Mouse (Mus musculus) heart, postnatal 0 days (tissue): ENCODE data around the gene Mtrf1. TPM values are rescaled to one million over a fixed set of nuclear protein-coding genes. Genes with fewer than 3 reads are reported as not detected.
A peak's percentile ranks its signal among the peaks of the same experiment; 100 is the strongest.

Experiments
- ATAC-seq: fragments of 200-750 bp; cut with Nextera tagmentation; 2 replicates; pipeline ENCODE4 v1.8.0; 2017; ENCODE audit warnings: low read depth, moderate number of reproducible peaks, moderate library complexity; ENCODE audit not compliant: insufficient read depth
- DNase-seq: peaks from one replicate; pipeline ENCODE4 v3.0.0-alpha.2; 2016; ENCODE audit warnings: low spot score
- H3K27ac ChIP-seq: fragments of 300-500 bp; sonication (generic); 2 replicates; pipeline ENCODE4 v1.5.1; 2014; ENCODE audit warnings: low read depth, mild to moderate bottlenecking
- H3K27me3 ChIP-seq: fragments of 300-500 bp; sonication (generic); 2 replicates; pipeline ENCODE4 v1.6.1; 2014; ENCODE audit warnings: low read length, mixed read lengths; ENCODE audit not compliant: control insufficient read depth, insufficient read depth
- H3K36me3 ChIP-seq: fragments of 300-500 bp; sonication (generic); replicated peaks from 2 replicates; pipeline ENCODE4 v1.6.1; 2014; ENCODE audit warnings: low read length, mixed read lengths; ENCODE audit not compliant: control insufficient read depth, insufficient read depth
- H3K4me1 ChIP-seq: fragments of 300-500 bp; sonication (generic); 2 replicates; pipeline ENCODE4 v1.6.1; 2014; ENCODE audit warnings: antibody characterized with exemption; ENCODE audit not compliant: control insufficient read depth, insufficient read depth
- H3K4me2 ChIP-seq: fragments of 300-500 bp; sonication (generic); 2 replicates; pipeline ENCODE4 v1.6.1; 2014; ENCODE audit warnings: low read depth, mild to moderate bottlenecking, low read length, moderate library complexity
- H3K4me3 ChIP-seq: fragments of 300-500 bp; sonication (generic); 2 replicates; pipeline ENCODE4 v1.5.1; 2014; ENCODE audit warnings: low read depth, low read length
- H3K9ac ChIP-seq: fragments of 300-500 bp; sonication (generic); replicated peaks from 2 replicates; pipeline ENCODE4 v1.6.1; 2014; ENCODE audit warnings: low read depth, low read length, mixed read lengths
- H3K9me3 ChIP-seq: fragments of 300-500 bp; sonication (generic); replicated peaks from 2 replicates; pipeline ENCODE4 v1.6.1; 2016; ENCODE audit warnings: low read length; ENCODE audit not compliant: control insufficient read depth
- CTCF ChIP-seq: IDR thresholded peaks from 2 replicates; pipeline ENCODE4 v1.5.1; 2016; ENCODE audit warnings: antibody characterized with exemption, control low read depth, low read depth
- EP300 ChIP-seq: IDR thresholded peaks from 2 replicates; pipeline ENCODE4 v1.6.1; 2016; ENCODE audit warnings: antibody characterized with exemption, low read depth
- WGBS: fragments of 180-500 bp; shearing (Covaris S2); extraction: QIAGEN DNeasy Blood & Tissue Kit; methylation state at CpG from one replicate; pipeline ENCODE4 v1.1.7; 2014; 5-methylcytosine and 5-hydroxymethylcytosine counted together
- polyA plus RNA-seq: library from polyadenylated mRNA; unstranded; fragments of >200 nt; fragmentation: Nextera tagmentation; extraction: Ambion mirVana; gene quantifications from 2 replicates; pipeline ENCODE4 v1.2.1, GENCODE M21; 2015
- total RNA-seq: library from RNA; depleted of rRNA; stranded (reverse); fragments of >200 nt; gene quantifications from 2 replicates; pipeline ENCODE4 v1.2.3, GENCODE M21; 2014; ENCODE audit warnings: low replicate concordance; rRNA removed

Gene Mtrf1
- 6.7 and 8.4 TPM in 2 replicates for total RNA-seq
- 11.4 and 11.9 TPM in 2 replicates for polyA plus RNA-seq

DNA sequence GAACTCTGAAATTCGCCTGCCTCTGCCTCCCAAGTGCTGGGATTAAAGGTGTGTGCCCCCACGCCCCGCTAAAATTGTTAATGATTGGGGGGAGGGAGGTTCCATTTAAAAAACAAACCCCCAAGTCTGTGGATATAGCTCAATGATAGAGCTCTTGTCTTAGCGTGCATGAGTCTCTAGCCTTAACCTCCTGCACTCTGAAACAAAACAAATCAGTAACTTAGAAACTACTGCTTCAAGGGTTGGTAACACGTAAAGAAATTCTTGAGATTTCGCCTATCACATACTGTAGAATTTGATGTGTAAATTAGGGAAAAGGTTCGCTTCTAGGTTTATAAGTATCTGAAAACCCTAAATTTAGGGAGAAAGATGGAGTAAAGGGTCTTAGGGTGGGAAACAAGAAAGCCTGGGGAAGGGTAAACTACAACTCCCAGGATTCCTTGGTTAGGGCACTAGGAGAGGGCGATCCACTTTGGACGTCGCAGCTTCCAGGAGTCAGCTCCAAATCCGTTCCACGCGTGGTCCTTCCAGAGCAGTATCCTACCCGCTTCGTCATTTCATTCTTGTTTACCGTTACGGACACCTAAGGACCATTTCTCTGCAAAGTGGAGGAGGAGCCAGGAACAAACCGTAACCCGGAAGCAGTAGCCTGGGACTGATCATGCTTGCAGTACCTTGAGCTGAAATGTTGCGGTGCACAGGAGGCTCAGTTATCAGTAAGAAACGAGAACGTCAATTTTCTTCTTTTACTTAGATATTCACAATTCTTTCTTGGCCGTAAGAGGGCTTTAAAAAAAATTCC is at the start of gene Mtrf1:
Gene Mtrf1, plus strand, starts transcription at position 452 of the 802 bp plus-strand sequence.
- 0 out of 2 replicates have a peak, but pooled peaks cover 4% of the 10 kb centered on the region for H3K4me1 ChIP-seq
- peak within 1 kb of the TSS; percentile 63 for H3K9ac ChIP-seq
- 0 out of 2 replicates have a peak, but pooled peaks have one; percentile 31 for TF ChIP-seq EP300
- no peak for TF ChIP-seq CTCF
- ATAC-seq, result peak; percentile 80
- DNase-seq, result peak; percentile 70
- 17% methylated on average over 23 of the region's 23 CpGs for WGBS
- H3K9me3 ChIP-seq, result no peaks in the 10 kb centered on the region
- H3K36me3 ChIP-seq, result peaks cover 15% of the 10 kb centered on the region
- H3K27me3 ChIP-seq, result no peaks in the 10 kb centered on the region
- peak within 1 kb of the TSS; percentile 79 for H3K4me3 ChIP-seq
- peak within 1 kb of the TSS; percentile 78 for H3K4me2 ChIP-seq
- peak within 1 kb of the TSS; percentile 88 for H3K27ac ChIP-seq

DNA sequence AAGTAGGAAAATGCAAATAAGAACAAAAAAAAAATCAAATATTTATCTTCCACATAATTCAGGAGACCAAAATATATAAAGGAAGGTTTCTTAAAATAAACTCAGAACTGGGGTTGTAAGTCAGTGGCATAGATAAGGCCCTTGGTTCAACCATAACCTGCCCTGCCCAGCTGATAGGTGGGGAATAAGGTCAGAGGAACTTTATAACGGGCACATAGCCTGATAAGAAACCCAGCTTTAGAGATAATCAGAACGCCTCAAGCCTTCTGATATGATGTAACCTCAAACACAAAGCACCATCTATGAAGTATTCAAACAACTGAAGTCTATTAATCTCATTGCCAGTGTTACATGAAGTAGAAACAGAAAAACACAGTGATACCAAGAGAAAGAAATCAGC is 39.5 kb upstream of the Mtrf1 start:
- WGBS, result 31% methylated on average over 2 of the region's 2 CpGs
- Histone ChIP-seq H3K9ac (no peak overlapping the region), H3K27me3 (no peaks in the 10 kb centered on the region), H3K36me3 (peaks cover 44% of the 10 kb centered on the region), H3K4me3 (no peak overlapping the region), H3K9me3 (no peaks in the 10 kb centered on the region), H3K4me2 (no peak overlapping the region), H3K27ac (no peak overlapping the region), H3K4me1 (no peaks in the 10 kb centered on the region)
- ATAC-seq (no peak), DNase-seq (no peak)
- no peak for TF ChIP-seq CTCF
- TF ChIP-seq EP300, result no peak

DNA sequence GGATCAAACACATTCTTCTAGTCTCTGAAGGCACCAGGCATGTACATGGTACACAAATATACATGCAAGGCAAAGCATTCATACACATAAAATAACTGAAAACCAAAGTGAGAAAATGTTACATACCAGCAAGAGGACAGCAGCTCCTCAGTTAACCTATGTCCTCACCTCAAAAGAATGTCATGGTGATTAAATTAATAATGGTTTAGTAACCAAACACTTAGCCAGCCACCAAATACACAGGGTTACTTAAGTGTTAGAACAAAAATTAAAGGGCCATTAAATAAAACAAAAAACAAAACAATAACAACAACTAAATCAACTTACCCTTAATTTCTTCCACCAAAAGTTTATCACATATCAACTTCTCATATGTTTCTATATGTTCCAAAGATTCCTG is 20.5 kb upstream of the Mtrf1 start:
- TF ChIP-seq CTCF (no peak), EP300 (no peak)
- no peak overlapping the region for H3K9ac ChIP-seq
- H3K27me3 ChIP-seq, result no peaks in the 10 kb centered on the region
- H3K4me2 ChIP-seq, result no peak overlapping the region
- DNase-seq, result no peak
- no peak for ATAC-seq
- H3K27ac ChIP-seq, result no peak overlapping the region
- H3K4me1 ChIP-seq, result no peaks in the 10 kb centered on the region
- no peak overlapping the region for H3K4me3 ChIP-seq
- peaks cover 32% of the 10 kb centered on the region for H3K36me3 ChIP-seq
- H3K9me3 ChIP-seq, result no peaks in the 10 kb centered on the region

DNA sequence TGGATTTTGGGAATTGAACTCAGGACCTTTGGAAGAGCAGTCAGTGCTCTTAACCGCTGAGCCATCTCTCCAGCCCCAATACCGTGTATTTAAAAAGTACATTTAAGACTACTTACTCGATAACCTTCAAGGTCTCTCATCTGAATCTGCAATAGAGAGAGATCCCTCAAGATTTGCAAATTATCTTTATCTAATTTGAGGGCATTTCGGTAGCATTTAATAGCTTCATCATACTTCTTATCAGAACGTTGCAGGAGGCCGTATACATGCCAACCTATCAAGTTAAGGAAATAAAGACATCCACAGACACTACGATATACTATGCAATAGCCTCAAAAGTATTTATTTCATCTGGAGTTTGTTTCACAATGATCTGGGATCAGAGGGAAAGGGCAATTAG is 14.5 kb upstream of the Mtrf1 start:
- no peak overlapping the region for H3K27ac ChIP-seq
- WGBS, result 89% methylated on average over 7 of the region's 7 CpGs
- no peak overlapping the region for H3K9ac ChIP-seq
- no peaks in the 10 kb centered on the region for H3K27me3 ChIP-seq
- H3K4me1 ChIP-seq, result no peaks in the 10 kb centered on the region
- no peak overlapping the region for H3K4me2 ChIP-seq
- H3K4me3 ChIP-seq, result no peak overlapping the region
- H3K36me3 ChIP-seq, result peaks cover 47% of the 10 kb centered on the region
- ATAC-seq (no peak), DNase-seq (no peak)
- TF ChIP-seq CTCF (no peak), EP300 (no peak)
- H3K9me3 ChIP-seq, result no peaks in the 10 kb centered on the region

DNA sequence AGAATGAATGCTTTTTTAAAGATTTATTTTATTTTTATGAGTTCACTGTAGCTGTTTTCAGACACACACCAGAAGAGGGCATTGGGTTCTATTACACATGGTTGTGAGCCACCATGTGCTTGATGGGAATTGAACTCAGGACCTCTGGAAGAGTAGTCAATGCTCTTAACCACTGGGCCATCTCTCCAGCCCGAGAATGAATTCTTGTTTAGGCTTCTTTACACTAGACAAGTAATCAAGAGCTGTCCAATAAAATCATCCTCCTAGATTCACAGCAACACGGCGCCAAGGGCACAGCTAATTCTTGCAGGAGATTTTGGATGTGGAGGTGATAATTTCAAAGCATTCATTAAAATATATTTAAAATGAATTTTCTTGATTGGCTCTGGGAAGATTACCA is 9.3 kb upstream of the Mtrf1 start:
- Histone ChIP-seq H3K36me3 (peaks cover 14% of the 10 kb centered on the region), H3K4me1 (peaks cover 9% of the 10 kb centered on the region), H3K27ac (no peak overlapping the region), H3K4me2 (no peak overlapping the region), H3K9me3 (no peaks in the 10 kb centered on the region), H3K9ac (no peak overlapping the region), H3K4me3 (no peak overlapping the region), H3K27me3 (no peaks in the 10 kb centered on the region)
- DNase-seq (no peak), ATAC-seq (no peak)
- no peak for TF ChIP-seq EP300
- no peak for TF ChIP-seq CTCF
- 82% methylated on average over 3 of the region's 3 CpGs for WGBS
